Mouse (Mus musculus) intestine, postnatal 0 days (tissue): ENCODE data around the gene Dppa5a. TPM values are rescaled to one million over a fixed set of nuclear protein-coding genes. Genes with fewer than 3 reads are reported as not detected.
A peak's percentile ranks its signal among the peaks of the same experiment; 100 is the strongest.

Experiments used
- ATAC-seq: fragments of 200-750 bp; cut with Nextera tagmentation; 2 replicates; pipeline ENCODE4 v1.8.0; 2017; ENCODE audit warnings: mild to moderate bottlenecking, moderate TSS enrichment, moderate library complexity
- H3K27ac ChIP-seq: fragments of 300-500 bp; sonication (generic); 2 replicates; pipeline ENCODE4 v1.5.1; 2014; ENCODE audit warnings: mild to moderate bottlenecking, low read depth, low read length, moderate library complexity
- H3K27me3 ChIP-seq: fragments of 300-500 bp; sonication (generic); replicated peaks from 2 replicates; pipeline ENCODE4 v1.6.1; 2014; ENCODE audit warnings: low read length, mixed read lengths; ENCODE audit not compliant: control insufficient read depth, insufficient read depth
- H3K36me3 ChIP-seq: fragments of 300-500 bp; sonication (generic); 2 replicates; pipeline ENCODE4 v1.6.1; 2014; ENCODE audit warnings: mild to moderate bottlenecking, moderate library complexity; ENCODE audit not compliant: control insufficient read depth, insufficient read depth
- H3K4me1 ChIP-seq: fragments of 300-500 bp; sonication (generic); replicated peaks from 2 replicates; pipeline ENCODE4 v1.6.1; 2014; ENCODE audit warnings: antibody characterized with exemption, low read length, mixed read lengths; ENCODE audit not compliant: control insufficient read depth, insufficient read depth
- H3K4me2 ChIP-seq: fragments of 300-500 bp; sonication (generic); replicated peaks from 2 replicates; pipeline ENCODE4 v1.6.1; 2014; ENCODE audit warnings: low read depth, mild to moderate bottlenecking, moderate library complexity
- H3K4me3 ChIP-seq: fragments of 300-500 bp; sonication (generic); 2 replicates; pipeline ENCODE4 v1.5.1; 2014; ENCODE audit warnings: low read depth, low read length
- H3K9ac ChIP-seq: fragments of 300-500 bp; sonication (generic); 2 replicates; pipeline ENCODE4 v1.6.1; 2014; ENCODE audit warnings: mild to moderate bottlenecking, low read depth, low read length
- H3K9me3 ChIP-seq: fragments of 300-500 bp; sonication (generic); 2 replicates; pipeline ENCODE4 v1.6.1; 2016; ENCODE audit warnings: mixed run types; ENCODE audit not compliant: control insufficient read depth
- CTCF ChIP-seq: sonication (generic); IDR thresholded peaks from 2 replicates; pipeline ENCODE4 v1.5.1; 2016; ENCODE audit warnings: low read depth, mild to moderate bottlenecking, control low read depth, antibody characterized with exemption, moderate library complexity
- WGBS: fragments of 180-500 bp; shearing (Covaris S2); extraction: QIAGEN DNeasy Blood & Tissue Kit; methylation state at CpG from one replicate; pipeline ENCODE4 v1.1.7; 2014; 5-methylcytosine and 5-hydroxymethylcytosine counted together
- polyA plus RNA-seq: library from polyadenylated mRNA; unstranded; fragments of >200 nt; fragmentation: Nextera tagmentation; extraction: Ambion mirVana; gene quantifications from 2 replicates; pipeline ENCODE4 v1.2.1, GENCODE M21; 2015

The Dppa5a gene
- polyA plus RNA-seq, 1 experiment from 2014 or later = not detected

GRCm38 (mm10) chr9:78360484-78360872 is 7.5 kb downstream of the Dppa5a start:
- no peak for ATAC-seq
- 48% methylated on average over 2 of the region's 2 CpGs for WGBS

GRCm38 (mm10) chr9:78359750-78360483 is 8.1 kb downstream of the Dppa5a start:
- no peak overlapping the region for H3K27ac ChIP-seq
- no peak overlapping the region for H3K9ac ChIP-seq
- TF ChIP-seq CTCF = no peak
- WGBS = 75% methylated on average over 6 of the region's 6 CpGs
- no peaks in the 10 kb centered on the region for H3K27me3 ChIP-seq
- H3K4me2 ChIP-seq = no peak overlapping the region
- ATAC-seq = no peak
- no peak overlapping the region for H3K4me3 ChIP-seq
- H3K9me3 ChIP-seq = no peaks in the 10 kb centered on the region
- H3K4me1 ChIP-seq = no peaks in the 10 kb centered on the region
- no peaks in the 10 kb centered on the region for H3K36me3 ChIP-seq

More at GRCm38 (mm10) chr9:78360484-78360872, 7.5 kb downstream of the Dppa5a start:
- Histone ChIP-seq H3K4me3 (no peak overlapping the region), H3K4me2 (no peak overlapping the region), H3K27ac (no peak overlapping the region), H3K9ac (no peak overlapping the region), H3K9me3 (no peaks in the 10 kb centered on the region), H3K36me3 (no peaks in the 10 kb centered on the region), H3K27me3 (no peaks in the 10 kb centered on the region), H3K4me1 (no peaks in the 10 kb centered on the region)
- TF ChIP-seq CTCF = no peak

- ATAC-seq = peak; percentile 44
- H3K36me3 ChIP-seq = no peaks in the 10 kb centered on the region
- WGBS = 14% methylated on average over 9 of the region's 9 CpGs
Observed at GRCm38 (mm10) chr9:78358053-78358452, 9.9 kb downstream of the Dppa5a start.

GRCm38 (mm10) chr9:78355611-78356010 is 12.4 kb downstream of the Dppa5a start, which contains the start of gene Gsta2:
TSS of gene Gsta2 (minus strand) at chr9:78355788.
- Histone ChIP-seq H3K9ac (no peak within 1 kb of the TSS), H3K27me3 (no peaks in the 10 kb centered on the region), H3K4me2 (no peak within 1 kb of the TSS), H3K4me1 (no peaks in the 10 kb centered on the region), H3K4me3 (no peak within 1 kb of the TSS), H3K9me3 (no peaks in the 10 kb centered on the region), H3K36me3 (no peaks in the 10 kb centered on the region), H3K27ac (peak within 1 kb of the TSS; percentile 51)
- WGBS = 68% methylated on average over 8 of the region's 8 CpGs
- no peak for TF ChIP-seq CTCF
- ATAC-seq = 0 out of 2 replicates have a peak, but pooled peaks have one; percentile 42

More at GRCm38 (mm10) chr9:78358053-78358452, 9.9 kb downstream of the Dppa5a start:
- Histone ChIP-seq H3K27ac (no peak overlapping the region), H3K9me3 (no peaks in the 10 kb centered on the region), H3K4me2 (no peak overlapping the region), H3K4me1 (no peaks in the 10 kb centered on the region), H3K4me3 (no peak overlapping the region), H3K27me3 (no peaks in the 10 kb centered on the region), H3K9ac (no peak overlapping the region)
- peak; percentile 86 for TF ChIP-seq CTCF

GRCm38 (mm10) chr9:78354665-78355578 is 13.1 kb downstream of the Dppa5a start:
- H3K9ac ChIP-seq = no peak overlapping the region
- H3K4me1 ChIP-seq = no peaks in the 10 kb centered on the region
- H3K9me3 ChIP-seq = no peaks in the 10 kb centered on the region
- no peaks in the 10 kb centered on the region for H3K36me3 ChIP-seq
- 62% methylated on average over 11 of the region's 11 CpGs for WGBS
- H3K4me3 ChIP-seq = no peak overlapping the region
- H3K27ac ChIP-seq = peak overlapping the region; percentile 51
- TF ChIP-seq CTCF = no peak
- ATAC-seq = peak; percentile 81
- no peak overlapping the region for H3K4me2 ChIP-seq
- H3K27me3 ChIP-seq = no peaks in the 10 kb centered on the region
